Mouse (Mus musculus) lung, embryonic 14.5 days (tissue): ENCODE measurements around the gene Isca2. TPM values are rescaled to one million over a fixed set of nuclear protein-coding genes. Genes with fewer than 3 reads are reported as not detected.

Experiments
- ATAC-seq: fragments of 200-750 bp; cut with Nextera tagmentation; 2 replicates; pipeline ENCODE4 v1.8.0; 2017; ENCODE audit warnings: mild to moderate bottlenecking, moderate TSS enrichment, moderate library complexity; ENCODE audit not compliant: insufficient read depth
- DNase-seq: peaks from one replicate; pipeline ENCODE4 v3.0.0-alpha.2; 2015
- H3K27ac ChIP-seq: fragments of 300-500 bp; sonication (generic); 2 replicates; pipeline ENCODE4 v1.5.1; 2014; ENCODE audit warnings: low read depth, mild to moderate bottlenecking, moderate library complexity
- H3K27me3 ChIP-seq: fragments of 300-500 bp; sonication (generic); 2 replicates; pipeline ENCODE4 v1.6.1; 2014; ENCODE audit warnings: low read length, control low read depth; ENCODE audit not compliant: insufficient read depth
- H3K36me3 ChIP-seq: fragments of 300-500 bp; sonication (generic); 2 replicates; pipeline ENCODE4 v1.6.1; 2014; ENCODE audit warnings: control low read depth; ENCODE audit not compliant: insufficient read depth
- H3K4me1 ChIP-seq: fragments of 300-500 bp; sonication (generic); 2 replicates; pipeline ENCODE4 v1.6.1; 2014; ENCODE audit warnings: antibody characterized with exemption, control low read depth; ENCODE audit not compliant: insufficient read depth
- H3K4me2 ChIP-seq: fragments of 300-500 bp; sonication (generic); 2 replicates; pipeline ENCODE4 v1.6.1; 2014; ENCODE audit warnings: mild to moderate bottlenecking
- H3K4me3 ChIP-seq: fragments of 300-500 bp; sonication (generic); 2 replicates; pipeline ENCODE4 v1.5.1; 2014; ENCODE audit warnings: low read depth, low read length
- H3K9ac ChIP-seq: fragments of 300-500 bp; sonication (generic); 2 replicates; pipeline ENCODE4 v1.6.1; 2014
- H3K9me3 ChIP-seq: fragments of 300-500 bp; sonication (generic); 2 replicates; pipeline ENCODE4 v1.6.1; 2016; ENCODE audit warnings: low read depth, low read length, control low read depth
- CTCF ChIP-seq: IDR thresholded peaks from 2 replicates; pipeline ENCODE4 v1.5.1; 2016; ENCODE audit warnings: antibody characterized with exemption, low read depth
- WGBS: fragments of 180-500 bp; shearing (Covaris S2); extraction: QIAGEN DNeasy Blood & Tissue Kit; methylation state at CpG from one replicate; pipeline ENCODE4 v1.1.7; 2014; 5-methylcytosine and 5-hydroxymethylcytosine counted together
- polyA plus RNA-seq: library from polyadenylated mRNA; unstranded; fragments of >200 nt; fragmentation: Nextera tagmentation; extraction: Ambion mirVana; gene quantifications from 2 replicates; pipeline ENCODE4 v1.2.1, GENCODE M21; 2014

Gene Isca2
- polyA plus RNA-seq, 1 experiment from 2014 or later = 131 TPM

- no peak for DNase-seq
- Histone ChIP-seq H3K4me3 (no peak overlapping the region), H3K27me3 (no peaks in the 10 kb centered on the region), H3K4me1 (no peaks in the 10 kb centered on the region), H3K4me2 (no peak overlapping the region), H3K9ac (no peak overlapping the region), H3K36me3 (no peaks in the 10 kb centered on the region), H3K9me3 (no peaks in the 10 kb centered on the region), H3K27ac (no peak overlapping the region)
- no peak for TF ChIP-seq CTCF
- WGBS = 54% methylated on average over 4 of the region's 4 CpGs
- no peak for ATAC-seq
Observed at GRCm38 (mm10) chr12:84745700-84746099, 27.4 kb upstream of the Isca2 start.

GRCm38 (mm10) chr12:84748134-84748533 is 24.9 kb upstream of the Isca2 start:
- no peaks in the 10 kb centered on the region for H3K36me3 ChIP-seq
- ATAC-seq = no peak
- H3K9ac ChIP-seq = no peak overlapping the region
- no peak for DNase-seq
- no peak overlapping the region for H3K4me2 ChIP-seq
- WGBS = 56% methylated on average over 3 of the region's 3 CpGs
- no peaks in the 10 kb centered on the region for H3K4me1 ChIP-seq
- no peaks in the 10 kb centered on the region for H3K9me3 ChIP-seq
- no peak for TF ChIP-seq CTCF
- no peak overlapping the region for H3K4me3 ChIP-seq
- H3K27me3 ChIP-seq = no peaks in the 10 kb centered on the region
- H3K27ac ChIP-seq = no peak overlapping the region

- WGBS = 46% methylated on average over 14 of the region's 14 CpGs
- Histone ChIP-seq H3K9ac (no peak overlapping the region), H3K36me3 (peaks cover 7% of the 10 kb centered on the region), H3K9me3 (no peaks in the 10 kb centered on the region), H3K4me3 (no peak overlapping the region), H3K27me3 (no peaks in the 10 kb centered on the region), H3K4me2 (no peak overlapping the region), H3K27ac (no peak overlapping the region), H3K4me1 (no peaks in the 10 kb centered on the region)
- no peak for TF ChIP-seq CTCF
- no peak for DNase-seq
- ATAC-seq = no peak
Observed at GRCm38 (mm10) chr12:84750661-84751060, 22.4 kb upstream of the Isca2 start.

DNA sequence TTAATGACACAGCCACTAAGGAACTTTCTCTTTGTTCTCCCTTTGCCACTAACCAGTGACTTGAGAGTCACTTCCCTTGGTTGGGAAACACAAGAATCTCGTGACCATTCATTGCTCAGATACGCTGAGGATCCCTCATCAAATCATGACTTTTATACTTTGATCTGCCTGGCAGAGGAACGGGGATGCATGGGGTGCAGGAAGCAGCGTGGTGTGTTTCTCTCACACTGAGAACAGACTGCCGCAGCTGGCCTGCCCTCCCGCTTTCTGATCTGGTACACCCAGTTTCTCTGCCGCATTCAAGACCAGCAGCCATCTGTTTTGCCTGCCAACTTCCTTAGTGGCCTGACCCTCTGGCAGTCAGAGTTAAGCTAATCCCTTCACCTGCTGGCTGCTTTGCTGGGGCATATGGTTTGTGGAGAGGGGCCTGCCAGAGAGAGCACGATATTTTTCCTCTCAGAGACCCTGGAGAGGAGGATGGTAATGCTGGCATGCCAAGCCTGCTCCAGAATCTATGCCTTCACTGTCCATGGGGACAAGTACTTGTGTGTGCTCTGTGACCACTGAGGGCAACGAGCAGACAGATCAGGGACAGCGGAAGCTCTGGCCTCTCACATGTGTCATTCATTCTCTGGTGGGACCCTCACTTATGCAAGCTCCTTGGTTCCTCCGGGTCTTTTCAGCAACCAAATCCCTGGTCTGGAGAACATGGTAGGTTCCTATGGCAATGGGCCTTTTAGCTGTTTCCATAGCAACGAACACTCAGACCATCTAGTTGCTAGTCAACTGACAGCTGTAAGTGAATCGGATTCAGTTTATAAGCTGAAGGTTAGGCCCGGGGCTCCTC is 20.7 kb upstream of the Isca2 start:
- WGBS = 35% methylated on average over 14 of the region's 14 CpGs
- Histone ChIP-seq H3K27ac (no peak overlapping the region), H3K4me3 (no peak overlapping the region), H3K9ac (no peak overlapping the region), H3K4me2 (no peak overlapping the region), H3K9me3 (no peaks in the 10 kb centered on the region), H3K4me1 (no peaks in the 10 kb centered on the region), H3K27me3 (no peaks in the 10 kb centered on the region), H3K36me3 (peaks cover 24% of the 10 kb centered on the region)
- no peak for TF ChIP-seq CTCF
- DNase-seq = no peak
- no peak for ATAC-seq

- Histone ChIP-seq H3K27ac (no peak overlapping the region), H3K9me3 (no peaks in the 10 kb centered on the region), H3K9ac (no peak overlapping the region), H3K27me3 (no peaks in the 10 kb centered on the region), H3K4me1 (no peaks in the 10 kb centered on the region), H3K4me3 (no peak overlapping the region), H3K36me3 (peaks cover 51% of the 10 kb centered on the region), H3K4me2 (no peak overlapping the region)
- WGBS = 67% methylated on average over 16 of the region's 16 CpGs
- peak; percentile 77 for DNase-seq
- no peak for ATAC-seq
- peak; percentile 73 for TF ChIP-seq CTCF
Observed at GRCm38 (mm10) chr12:84755008-84755695, 17.9 kb upstream of the Isca2 start.

GRCm38 (mm10) chr12:84756016-84756415 is 17.0 kb upstream of the Isca2 start:
- Histone ChIP-seq H3K36me3 (peaks cover 59% of the 10 kb centered on the region), H3K4me1 (no peaks in the 10 kb centered on the region)

DNA sequence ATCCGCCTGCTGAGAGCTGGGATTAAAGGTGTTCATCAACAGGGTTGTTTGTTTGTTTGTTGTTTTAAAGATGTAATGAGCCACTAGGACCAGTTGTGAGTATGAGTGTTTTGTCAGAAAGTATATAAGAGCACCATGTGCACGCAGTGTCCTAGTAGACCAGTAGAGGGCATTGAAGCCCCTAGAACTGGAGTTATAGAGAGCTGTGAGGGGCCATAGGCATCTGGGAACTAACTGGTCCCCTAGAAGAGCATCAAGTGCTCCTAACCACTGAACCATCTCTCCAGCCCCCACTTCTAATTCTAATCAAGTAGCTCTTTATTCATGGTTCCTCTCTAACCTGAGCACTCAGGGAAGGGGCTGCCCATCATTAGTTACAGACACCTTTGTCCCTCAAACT is 14.0 kb upstream of the Isca2 start:
- DNase-seq (peak; percentile 76), ATAC-seq (no peak)
- Histone ChIP-seq H3K27me3 (no peaks in the 10 kb centered on the region), H3K4me1 (no peaks in the 10 kb centered on the region), H3K4me3 (no peak overlapping the region), H3K9ac (no peak overlapping the region), H3K9me3 (no peaks in the 10 kb centered on the region), H3K27ac (no peak overlapping the region), H3K4me2 (no peak overlapping the region), H3K36me3 (peaks cover 81% of the 10 kb centered on the region)
- WGBS = 78% methylated on average over 2 of the region's 2 CpGs
- peak; percentile 64 for TF ChIP-seq CTCF

More at GRCm38 (mm10) chr12:84756016-84756415, 17.0 kb upstream of the Isca2 start:
- no peak overlapping the region for H3K27ac ChIP-seq
- H3K9me3 ChIP-seq = no peaks in the 10 kb centered on the region
- no peak overlapping the region for H3K9ac ChIP-seq
- DNase-seq = no peak
- H3K27me3 ChIP-seq = no peaks in the 10 kb centered on the region
- H3K4me3 ChIP-seq = no peak overlapping the region
- WGBS = 88% methylated on average over 10 of the region's 10 CpGs
- no peak for TF ChIP-seq CTCF
- H3K4me2 ChIP-seq = no peak overlapping the region
- ATAC-seq = no peak
